11 mouse cellular contexts compared by ENCODE assay signal in genomic region chr19:27395481-27395880, GRCm38 (mm10). TPM values are rescaled to one million over a fixed set of nuclear protein-coding genes. Genes with fewer than 3 reads are reported as not detected.
DNase-seq lines count a peak whose midpoint lies in the region; ATAC-seq and TF ChIP-seq lines count a peak whose summit lies in the region.
"Had no signal": no experiment of that assay in that cellular context is flagged by ENCODE, and none has a peak within 500 bp of the region (broad histone marks: within the 10 kb centered on the region; RNA-seq: fewer than 3 reads in every experiment).

No protein-coding gene starts in this region.

- H3K27me3 ChIP-seq in forebrain, embryonic 15.5 days = no peaks in the 10 kb centered on the region
- no peaks in the 10 kb centered on the region for H3K27me3 ChIP-seq in forebrain, embryonic 12.5 days
- H3K27me3 ChIP-seq in spleen, adult 2 months (ENCODE audit: control insufficient read depth, insufficient read depth, low read length) = no peaks in the 10 kb centered on the region
- no peaks in the 10 kb centered on the region for H3K27me3 ChIP-seq in splenic B cell, adult 2 months (ENCODE audit: control insufficient read depth, insufficient read depth, low read length, poor library complexity, severe bottlenecking)
- H3K27me3 ChIP-seq: liver, embryonic 15.5 days had no signal

- TF ChIP-seq POLR2A in spleen, adult 2 months (IDR thresholded peaks at IDR 0.05; ENCODE audit: low read depth, low read length) = no peak

- DNase-seq in spleen, adult 2 months (ENCODE audit: low read depth in 1 of 2, low spot score in 2 of 2) = no peak
- no peak for DNase-seq in spleen, adult 18-20 months
- peak; percentile 56 for DNase-seq in kidney, postnatal 10 days
- peak; percentile 6 for DNase-seq in splenic B cell, adult 2 months (ENCODE audit: low read depth, low spot score)
- no peak for DNase-seq in thymus, adult 18-20 months
- no peak for DNase-seq in ovary, adult 18-20 months (ENCODE audit: low spot score)
- DNase-seq: cerebellum, adult 9-11 months; heart, adult 18-20 months had no signal

- H3K9ac ChIP-seq in forebrain, embryonic 15.5 days (replicated peaks) = no peak overlapping the region
- no peak overlapping the region for H3K9ac ChIP-seq in forebrain, embryonic 12.5 days
- H3K9ac ChIP-seq: liver, embryonic 15.5 days had no signal

- 0 out of 2 replicates have a peak, but pooled peaks have one; percentile 32 for ATAC-seq in forebrain, embryonic 15.5 days (replicated peaks)
- ATAC-seq in forebrain, embryonic 12.5 days (ENCODE audit: low FRiP score) = no peak

- no peaks in the 10 kb centered on the region for H3K9me3 ChIP-seq in forebrain, embryonic 15.5 days
- no peaks in the 10 kb centered on the region for H3K9me3 ChIP-seq in forebrain, embryonic 12.5 days
- H3K9me3 ChIP-seq: liver, embryonic 15.5 days had no signal

- 85% methylated on average over 8 of the region's 8 CpGs for WGBS in forebrain, embryonic 15.5 days
- WGBS in forebrain, embryonic 12.5 days = 91% methylated on average over 8 of the region's 8 CpGs
- WGBS in spleen, adult 2 months = 81% methylated on average over 8 of the region's 8 CpGs

- H3K4me3 ChIP-seq in forebrain, embryonic 15.5 days = no peak overlapping the region
- no peak overlapping the region for H3K4me3 ChIP-seq in forebrain, embryonic 12.5 days (replicated peaks)
- no peak overlapping the region for H3K4me3 ChIP-seq in spleen, adult 2 months (ENCODE audit: extremely low read depth, insufficient read depth, insufficient read length)
- H3K4me3 ChIP-seq: liver, embryonic 15.5 days had no signal

- H3K27ac ChIP-seq in forebrain, embryonic 15.5 days (replicated peaks) = no peak overlapping the region
- no peak overlapping the region for H3K27ac ChIP-seq in forebrain, embryonic 12.5 days
- H3K27ac ChIP-seq in spleen, adult 2 months (ENCODE audit: insufficient read depth, low read length) = no peak overlapping the region
- H3K27ac ChIP-seq: liver, embryonic 15.5 days had no signal

- peaks cover 58% of the 10 kb centered on the region for H3K36me3 ChIP-seq in forebrain, embryonic 15.5 days
- H3K36me3 ChIP-seq in forebrain, embryonic 12.5 days (replicated peaks) = peaks cover 78% of the 10 kb centered on the region
- peaks cover 45% of the 10 kb centered on the region for H3K36me3 ChIP-seq in spleen, adult 2 months (ENCODE audit: control insufficient read depth, insufficient read depth, low read length)
- peaks cover 20% of the 10 kb centered on the region for H3K36me3 ChIP-seq in splenic B cell, adult 2 months (ENCODE audit: control insufficient read depth, insufficient read depth, low read length, poor library complexity, severe bottlenecking)

- H3K4me2 ChIP-seq in forebrain, embryonic 15.5 days (replicated peaks) = no peak overlapping the region
- no peak overlapping the region for H3K4me2 ChIP-seq in forebrain, embryonic 12.5 days
- H3K4me2 ChIP-seq: liver, embryonic 15.5 days had no signal

- peak; percentile 19; the same call in 1 of the 2 replicates for TF ChIP-seq CTCF in spleen, adult 2 months (IDR thresholded peaks at IDR 0.05; ENCODE audit: extremely low read depth, insufficient read depth, insufficient read length, insufficient replicate concordance)

- H3K4me1 ChIP-seq in forebrain, embryonic 15.5 days = no peaks in the 10 kb centered on the region
- H3K4me1 ChIP-seq in forebrain, embryonic 12.5 days = no peaks in the 10 kb centered on the region
- no peaks in the 10 kb centered on the region for H3K4me1 ChIP-seq in spleen, adult 2 months (ENCODE audit: control insufficient read depth, insufficient read depth, insufficient read length)

RNA-seq across cellular contexts. Expression of gene Pum3, which starts 34.1 kb away (rescaled TPM):
- polyA plus RNA-seq in forebrain, embryonic 15.5 days (2015; fragmentation: Nextera tagmentation; extraction: Ambion mirVana) = 65.7 and 76.5 TPM in 2 replicates
- 85.7 and 92.1 TPM in 2 replicates for polyA plus RNA-seq in forebrain, embryonic 12.5 days (2016; fragmentation: Nextera tagmentation; extraction: Ambion mirVana)
- 10.5 and 14.2 TPM in 2 replicates for polyA plus RNA-seq in spleen, adult 2 months (2012; rRNA removed)

Comparison
In these comparisons a context has a peak if more than half of its experiments do, and no peak if none do; other contexts are left out.
1. DNase-seq: peak in kidney, postnatal 10 days (single experiment) and splenic B cell, adult 2 months (single experiment); none in spleen, adult 2 months (0 of 2), spleen, adult 18-20 months (0 of 2), thymus, adult 18-20 months (0 of 2) and ovary, adult 18-20 months (single experiment).